13 mouse cellular contexts compared by ENCODE assay signal in genomic region chr4:140372586-140373325, GRCm38 (mm10).
DNase-seq lines count a peak whose midpoint lies in the region; ATAC-seq lines count a peak whose summit lies in the region.
"Had no signal": no experiment of that assay in that cellular context is flagged by ENCODE, and none has a peak within 500 bp of the region (broad histone marks: within the 10 kb centered on the region; RNA-seq: fewer than 3 reads in every experiment).

No protein-coding gene starts in this region.

- 34% methylated on average over 11 of the region's 11 CpGs for WGBS in hindbrain, embryonic 16.5 days

- 0 out of 2 replicates have a peak, but pooled peaks have one; percentile 9 for ATAC-seq in hindbrain, embryonic 16.5 days
- ATAC-seq in frontal cortex, adult (ENCODE audit: low TSS enrichment) = no peak

- H3K27ac ChIP-seq in hindbrain, embryonic 16.5 days (ENCODE audit: low read depth, low read length) = no peak overlapping the region
- H3K27ac ChIP-seq: limb, embryonic 12.5 days had no signal

- no peaks in the 10 kb centered on the region for H3K9me3 ChIP-seq in hindbrain, embryonic 16.5 days (ENCODE audit: control insufficient read depth, low read length)
- H3K9me3 ChIP-seq: limb, embryonic 12.5 days had no signal

- peak overlapping the region; percentile 17; the same call in 1 of the 2 replicates for H3K9ac ChIP-seq in hindbrain, embryonic 16.5 days (ENCODE audit: low read depth, low read length)
- H3K9ac ChIP-seq: limb, embryonic 12.5 days had no signal

- no peaks in the 10 kb centered on the region for H3K36me3 ChIP-seq in hindbrain, embryonic 16.5 days (ENCODE audit: control insufficient read depth, insufficient read depth, low read length)
- H3K36me3 ChIP-seq: limb, embryonic 12.5 days had no signal

- H3K4me1 ChIP-seq in hindbrain, embryonic 16.5 days (ENCODE audit: control insufficient read depth, insufficient read depth, low read depth, low read length) = no peaks in the 10 kb centered on the region; the same call in 1 of the 2 replicates
- H3K4me1 ChIP-seq: limb, embryonic 12.5 days; megakaryocyte, embryonic 14.5 days had no signal

- DNase-seq in left cerebral cortex, postnatal 4 days = peak; percentile 37
- no peak for DNase-seq in left cerebral cortex, adult 11 months (ENCODE audit: low spot score)
- DNase-seq in embryo, embryonic 10.5 days (ENCODE audit: low spot score) = peak; percentile 40
- DNase-seq in retina, embryonic 14.5 days (ENCODE audit: low spot score) = peak; percentile 64
- DNase-seq in MN1 (ENCODE audit: low spot score) = no peak
- DNase-seq: cerebellum, adult 9-11 months; gastrocnemius, postnatal 14 days; kidney, adult 11 months; lung, adult 18-20 months had no signal

- H3K4me3 ChIP-seq in hindbrain, embryonic 16.5 days (ENCODE audit: low read length) = no peak overlapping the region
- H3K4me3 ChIP-seq: limb, embryonic 12.5 days; megakaryocyte, embryonic 14.5 days had no signal

- no peak overlapping the region for H3K4me2 ChIP-seq in hindbrain, embryonic 16.5 days (ENCODE audit: low read length)
- H3K4me2 ChIP-seq: limb, embryonic 12.5 days had no signal

- no peaks in the 10 kb centered on the region for H3K27me3 ChIP-seq in hindbrain, embryonic 16.5 days (replicated peaks; ENCODE audit: control insufficient read depth, insufficient read depth, low read length)
- H3K27me3 ChIP-seq: megakaryocyte, embryonic 14.5 days had no signal

- intact Hi-C loops in left cerebral cortex, postnatal 4 days (cut with DNase I) = loop anchor here (10.0 kb wide), 1 partner anchor 498 kb away; no protein-coding TSS in a partner anchor

Comparison
In these comparisons a context has a peak if more than half of its experiments do, and no peak if none do; other contexts are left out.
1. DNase-seq: peak in left cerebral cortex, postnatal 4 days (single experiment), embryo, embryonic 10.5 days (single experiment) and retina, embryonic 14.5 days (single experiment); none in left cerebral cortex, adult 11 months (single experiment) and MN1 (single experiment).